Mouse (Mus musculus) forebrain, postnatal 0 days (tissue): ENCODE results near the gene Tmc2. TPM values are rescaled to one million over a fixed set of nuclear protein-coding genes. Genes with fewer than 3 reads are reported as not detected.

Source experiments
- ATAC-seq: fragments of 200-750 bp; cut with Nextera tagmentation; 2 replicates; pipeline ENCODE4 v1.8.0; 2017; ENCODE audit warnings: mild to moderate bottlenecking, moderate library complexity
- DNase-seq: peaks from one replicate; pipeline ENCODE4 v3.0.0-alpha.2; 2015
- H3K27ac ChIP-seq: fragments of 300-500 bp; sonication (generic); 2 replicates; pipeline ENCODE4 v1.5.1; 2014; ENCODE audit warnings: low read depth, mild to moderate bottlenecking, antibody characterized with exemption, low read length, moderate library complexity, mixed read lengths
- H3K27me3 ChIP-seq: fragments of 300-500 bp; sonication (generic); 2 replicates; pipeline ENCODE4 v1.6.1; 2014; ENCODE audit warnings: mild to moderate bottlenecking, low read length, mixed read lengths; ENCODE audit not compliant: insufficient read depth
- H3K36me3 ChIP-seq: fragments of 300-500 bp; sonication (generic); 2 replicates; pipeline ENCODE4 v1.6.1; 2014; ENCODE audit warnings: mild to moderate bottlenecking, moderate library complexity; ENCODE audit not compliant: insufficient read depth
- H3K4me1 ChIP-seq: fragments of 300-500 bp; sonication (generic); 2 replicates; pipeline ENCODE4 v1.6.1; 2014; ENCODE audit warnings: antibody characterized with exemption; ENCODE audit not compliant: insufficient read depth
- H3K4me2 ChIP-seq: fragments of 300-500 bp; sonication (generic); 2 replicates; pipeline ENCODE4 v1.6.1; 2014; ENCODE audit warnings: low read depth, mild to moderate bottlenecking, moderate library complexity
- H3K4me3 ChIP-seq: fragments of 300-500 bp; sonication (generic); 2 replicates; pipeline ENCODE4 v1.5.1; 2014; ENCODE audit warnings: low read depth, low read length, mixed read lengths
- H3K9ac ChIP-seq: fragments of 300-500 bp; sonication (generic); 2 replicates; pipeline ENCODE4 v1.6.1; 2014; ENCODE audit warnings: mild to moderate bottlenecking
- H3K9me3 ChIP-seq: fragments of 300-500 bp; sonication (generic); 2 replicates; pipeline ENCODE4 v1.6.1; 2016; ENCODE audit warnings: low read length
- CTCF ChIP-seq: sonication (generic); IDR thresholded peaks from 2 replicates; pipeline ENCODE4 v1.5.1; 2016; ENCODE audit warnings: antibody characterized with exemption, control low read depth, low read depth
- WGBS: fragments of 180-500 bp; shearing (Covaris S2); extraction: QIAGEN DNeasy Blood & Tissue Kit; methylation state at CpG from one replicate; pipeline ENCODE4 v1.1.7; 2014; 5-methylcytosine and 5-hydroxymethylcytosine counted together
- polyA plus RNA-seq: library from polyadenylated mRNA; unstranded; fragments of >200 nt; fragmentation: Nextera tagmentation; extraction: Ambion mirVana; gene quantifications from 2 replicates; pipeline ENCODE4 v1.2.1, GENCODE M21; 2015
- total RNA-seq: library from RNA; depleted of rRNA; stranded (reverse); fragments of >200 nt; gene quantifications from 2 replicates; pipeline ENCODE4 v1.2.3, GENCODE M21; 2014; rRNA removed

Tmc2 gene
- total and polyA plus RNA-seq, 2 experiments from 2014 or later, result not detected

GRCm38 (mm10) chr2:130294936-130295277, 99.9 kb downstream of the Tmc2 start, which contains the start of gene Ebf4:
Ebf4 (plus strand) TSS chr2:130295169.
- Histone ChIP-seq H3K36me3 (peaks cover 3% of the 10 kb centered on the region; the same call in 1 of the 2 replicates), H3K27ac (peak within 1 kb of the TSS; percentile 77), H3K27me3 (no peaks in the 10 kb centered on the region), H3K9me3 (no peaks in the 10 kb centered on the region), H3K4me3 (peak within 1 kb of the TSS; percentile 85), H3K9ac (peak within 1 kb of the TSS; percentile 74), H3K4me1 (peaks cover 12% of the 10 kb centered on the region), H3K4me2 (peak within 1 kb of the TSS; percentile 70)
- DNase-seq (peak; percentile 78), ATAC-seq (peak; percentile 62)
- no peak for TF ChIP-seq CTCF
- WGBS, result 0% methylated on average over 33 of the region's 39 CpGs

GRCm38 (mm10) chr2:130295331-130296133, 100.5 kb downstream of the Tmc2 start:
- Histone ChIP-seq H3K9ac (peak overlapping the region; percentile 74), H3K36me3 (peaks cover 3% of the 10 kb centered on the region; the same call in 1 of the 2 replicates), H3K27me3 (no peaks in the 10 kb centered on the region), H3K4me1 (peaks cover 12% of the 10 kb centered on the region), H3K9me3 (no peaks in the 10 kb centered on the region), H3K27ac (peak overlapping the region; percentile 77), H3K4me3 (peak overlapping the region; percentile 85), H3K4me2 (peak overlapping the region; percentile 70)
- DNase-seq, result peak; percentile 84
- under 1% methylated on average over 52 of the region's 99 CpGs for WGBS
- TF ChIP-seq CTCF, result no peak; the same call in 1 of the 2 replicates
- peak; percentile 73 for ATAC-seq

- Histone ChIP-seq H3K4me1 (peaks cover 12% of the 10 kb centered on the region), H3K27me3 (no peaks in the 10 kb centered on the region), H3K4me3 (peak overlapping the region; percentile 85), H3K9ac (peak overlapping the region; percentile 74), H3K36me3 (peaks cover 3% of the 10 kb centered on the region; the same call in 1 of the 2 replicates), H3K9me3 (no peaks in the 10 kb centered on the region), H3K27ac (no peak overlapping the region; the same call in 1 of the 2 replicates), H3K4me2 (peak overlapping the region; percentile 70)
- DNase-seq (no peak), ATAC-seq (no peak; the same call in 1 of the 2 replicates)
- TF ChIP-seq CTCF, result no peak
- WGBS, result 4% methylated on average over 20 of the region's 20 CpGs
Measured at GRCm38 (mm10) chr2:130296134-130296745, 101.2 kb downstream of the Tmc2 start.

- no peak for TF ChIP-seq CTCF
- no peak overlapping the region for H3K4me3 ChIP-seq
- no peak for DNase-seq
- H3K36me3 ChIP-seq, result peaks cover 3% of the 10 kb centered on the region; the same call in 1 of the 2 replicates
- H3K9me3 ChIP-seq, result no peaks in the 10 kb centered on the region
- no peak for ATAC-seq
- peaks cover 12% of the 10 kb centered on the region for H3K4me1 ChIP-seq
- H3K27me3 ChIP-seq, result no peaks in the 10 kb centered on the region
- H3K4me2 ChIP-seq, result no peak overlapping the region
- no peak overlapping the region for H3K27ac ChIP-seq
- whole genome bisulfite sequencing, result 88% methylated on average over 9 of the region's 9 CpGs
- no peak overlapping the region for H3K9ac ChIP-seq
Measured at GRCm38 (mm10) chr2:130297580-130297979, 102.6 kb downstream of the Tmc2 start.

- no peak for TF ChIP-seq CTCF
- Histone ChIP-seq H3K9ac (no peak overlapping the region), H3K4me1 (no peaks in the 10 kb centered on the region), H3K36me3 (peaks cover 27% of the 10 kb centered on the region), H3K4me2 (no peak overlapping the region), H3K4me3 (no peak overlapping the region), H3K9me3 (no peaks in the 10 kb centered on the region), H3K27me3 (no peaks in the 10 kb centered on the region), H3K27ac (no peak overlapping the region)
- ATAC-seq (no peak), DNase-seq (no peak)
- 40% methylated on average over 4 of the region's 4 CpGs for WGBS
Measured at GRCm38 (mm10) chr2:130303014-130303413, 108.0 kb downstream of the Tmc2 start.

Other genes starting within 250 kb of the Tmc2 start
- gene Tgm3, start 182.8 kb upstream of the Tmc2 start, total RNA-seq, result 0.48 and 0.77 TPM in 2 replicates
- gene Tgm3, start 182.8 kb upstream of the Tmc2 start, polyA plus RNA-seq, result 0.12 and 0.16 TPM in 2 replicates
- 0.15 and 0.24 TPM in 2 replicates for gene Tgm6, start 82.8 kb upstream of the Tmc2 start, total RNA-seq
- 0.29 and 0.33 TPM in 2 replicates for gene Tgm6, start 82.8 kb upstream of the Tmc2 start, polyA plus RNA-seq
- gene Snrpb, start 15.8 kb upstream of the Tmc2 start, total RNA-seq, result 306 TPM in 2 replicates
- gene Snrpb, start 15.8 kb upstream of the Tmc2 start, polyA plus RNA-seq, result 334 and 388 TPM in 2 replicates
- gene Nop56, start 79.2 kb downstream of the Tmc2 start, total RNA-seq, result 173 and 183 TPM in 2 replicates
- gene Nop56, start 79.2 kb downstream of the Tmc2 start, polyA plus RNA-seq, result 220 and 243 TPM in 2 replicates
- 137 and 175 TPM in 2 replicates for gene Idh3b, start 89.4 kb downstream of the Tmc2 start, total RNA-seq
- gene Idh3b, start 89.4 kb downstream of the Tmc2 start, polyA plus RNA-seq, result 151 and 169 TPM in 2 replicates
- gene Ebf4, start 100.0 kb downstream of the Tmc2 start, total RNA-seq, result 9.3 and 15.1 TPM in 2 replicates
- 3.5 and 4.8 TPM in 2 replicates for gene Ebf4, start 100.0 kb downstream of the Tmc2 start, polyA plus RNA-seq
- 18.4 and 20.4 TPM in 2 replicates for gene Cpxm1, start 202.4 kb downstream of the Tmc2 start, total RNA-seq
- 20.4 and 22.4 TPM in 2 replicates for gene Cpxm1, start 202.4 kb downstream of the Tmc2 start, polyA plus RNA-seq
- gene Gm28372, start 210.0 kb downstream of the Tmc2 start, total RNA-seq, result not detected in 2 replicates
- gene Gm28372, start 210.0 kb downstream of the Tmc2 start, polyA plus RNA-seq, result not detected in 2 replicates
- gene 1700020A23Rik, start 210.1 kb downstream of the Tmc2 start, total RNA-seq, result not detected in 2 replicates
- 0.45 TPM in 1 of 2 replicates, not detected in the other for gene 1700020A23Rik, start 210.1 kb downstream of the Tmc2 start, polyA plus RNA-seq
- not detected in 2 replicates for gene Tmem239, start 211.3 kb downstream of the Tmc2 start, total RNA-seq
- gene Tmem239, start 211.3 kb downstream of the Tmc2 start, polyA plus RNA-seq, result 0.16 TPM in 1 of 2 replicates, not detected in the other
- 78.7 and 99.8 TPM in 2 replicates for gene Vps16, start 229.1 kb downstream of the Tmc2 start, total RNA-seq
- 68.7 and 76.7 TPM in 2 replicates for gene Vps16, start 229.1 kb downstream of the Tmc2 start, polyA plus RNA-seq
- gene Pced1a, start 229.5 kb downstream of the Tmc2 start, total RNA-seq, result 15.9 and 18.0 TPM in 2 replicates
- 7.9 and 9.2 TPM in 2 replicates for gene Pced1a, start 229.5 kb downstream of the Tmc2 start, polyA plus RNA-seq